Mouse (Mus musculus) limb, embryonic 12.5 days (tissue): ENCODE data around the gene Antxr2. TPM values are rescaled to one million over a fixed set of nuclear protein-coding genes. Genes with fewer than 3 reads are reported as not detected.

Experiments used
- ATAC-seq: fragments of 200-750 bp; cut with Nextera tagmentation; 2 replicates; pipeline ENCODE4 v1.8.0; 2017; ENCODE audit warnings: low read depth, moderate TSS enrichment; ENCODE audit not compliant: insufficient number of reproducible peaks, insufficient read depth, low FRiP score, low TSS enrichment
- H3K27ac ChIP-seq: fragments of 300-500 bp; sonication (generic); 2 replicates; pipeline ENCODE4 v1.5.1; 2016; ENCODE audit warnings: mild to moderate bottlenecking, moderate library complexity
- H3K27me3 ChIP-seq: fragments of 300-500 bp; sonication (generic); 2 replicates; pipeline ENCODE4 v1.6.1; 2016; ENCODE audit warnings: mild to moderate bottlenecking, moderate library complexity
- H3K36me3 ChIP-seq: fragments of 300-500 bp; sonication (generic); 2 replicates; pipeline ENCODE4 v1.6.1; 2016; ENCODE audit warnings: mild to moderate bottlenecking, moderate library complexity
- H3K4me1 ChIP-seq: fragments of 300-500 bp; sonication (generic); replicated peaks from 2 replicates; pipeline ENCODE4 v1.6.1; 2016
- H3K4me2 ChIP-seq: fragments of 300-500 bp; sonication (generic); 2 replicates; pipeline ENCODE4 v1.6.1; 2016; ENCODE audit warnings: mild to moderate bottlenecking, moderate library complexity
- H3K4me3 ChIP-seq: fragments of 300-500 bp; sonication (generic); replicated peaks from 2 replicates; pipeline ENCODE4 v1.5.1; 2016; ENCODE audit warnings: mild to moderate bottlenecking
- H3K9ac ChIP-seq: fragments of 300-500 bp; sonication (generic); replicated peaks from 2 replicates; pipeline ENCODE4 v1.6.1; 2016; ENCODE audit warnings: mild to moderate bottlenecking, moderate library complexity
- H3K9me3 ChIP-seq: fragments of 300-500 bp; sonication (generic); 2 replicates; pipeline ENCODE4 v1.6.1; 2016; ENCODE audit warnings: mild to moderate bottlenecking, moderate library complexity
- WGBS: fragments of 180-500 bp; shearing (Covaris S2); methylation state at CpG from one replicate; pipeline ENCODE4 v1.1.7; 2016; 5-methylcytosine and 5-hydroxymethylcytosine counted together
- polyA plus RNA-seq: library from polyadenylated mRNA; unstranded; fragments of >200 nt; fragmentation: Nextera tagmentation; extraction: Ambion mirVana; gene quantifications from 2 replicates; pipeline ENCODE4 v1.2.1, GENCODE M21; 2016

Gene Antxr2
- polyA plus RNA-seq, 1 experiment from 2014 or later = 28.9 TPM

DNA sequence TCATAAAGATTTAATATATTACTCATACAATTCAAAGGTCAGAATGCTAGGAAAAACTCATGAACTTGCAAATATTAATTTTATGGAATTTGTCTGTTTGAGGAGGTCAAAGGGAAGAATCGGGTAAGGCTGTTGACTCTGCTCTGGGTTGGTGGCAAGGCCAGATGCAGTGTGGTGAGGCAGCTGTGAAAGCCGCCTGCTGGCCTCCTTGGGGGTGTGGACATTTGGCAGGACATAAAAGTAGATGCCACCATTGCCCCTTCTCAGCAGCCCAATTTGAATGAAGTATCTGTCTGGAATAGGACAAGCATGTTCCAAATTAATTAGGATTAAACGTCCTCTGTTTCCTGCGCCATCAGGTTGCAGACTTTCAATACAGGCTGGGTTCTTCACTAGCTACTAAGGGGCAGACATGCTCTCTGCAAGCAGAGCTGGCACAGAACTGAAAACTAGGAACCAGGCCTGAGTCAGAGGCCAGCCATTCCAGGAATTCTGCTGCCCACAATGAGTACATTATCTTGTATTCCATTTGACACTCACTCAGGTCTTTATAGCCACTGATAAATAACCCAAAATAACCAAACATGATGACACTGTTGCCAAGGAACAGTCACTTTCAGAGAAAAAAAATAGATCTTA is 44.1 kb downstream of the Antxr2 start:
- Histone ChIP-seq H3K4me3 (no peak overlapping the region), H3K9me3 (no peaks in the 10 kb centered on the region), H3K4me1 (peaks cover 9% of the 10 kb centered on the region; the same call in 1 of the 2 replicates), H3K9ac (no peak overlapping the region), H3K27ac (no peak overlapping the region), H3K4me2 (no peak overlapping the region), H3K27me3 (no peaks in the 10 kb centered on the region), H3K36me3 (peaks cover 18% of the 10 kb centered on the region)
- no peak for ATAC-seq
- 91% methylated on average over 4 of the region's 4 CpGs for WGBS

GRCm38 (mm10) chr5:97983375-97983774 is 47.5 kb downstream of the Antxr2 start:
- Histone ChIP-seq H3K9ac (no peak overlapping the region), H3K27ac (no peak overlapping the region), H3K36me3 (peaks cover 22% of the 10 kb centered on the region), H3K4me2 (no peak overlapping the region), H3K27me3 (no peaks in the 10 kb centered on the region), H3K4me1 (peaks cover 16% of the 10 kb centered on the region), H3K4me3 (no peak overlapping the region), H3K9me3 (no peaks in the 10 kb centered on the region)
- ATAC-seq = no peak
- 95% methylated on average over 9 of the region's 9 CpGs for WGBS

DNA sequence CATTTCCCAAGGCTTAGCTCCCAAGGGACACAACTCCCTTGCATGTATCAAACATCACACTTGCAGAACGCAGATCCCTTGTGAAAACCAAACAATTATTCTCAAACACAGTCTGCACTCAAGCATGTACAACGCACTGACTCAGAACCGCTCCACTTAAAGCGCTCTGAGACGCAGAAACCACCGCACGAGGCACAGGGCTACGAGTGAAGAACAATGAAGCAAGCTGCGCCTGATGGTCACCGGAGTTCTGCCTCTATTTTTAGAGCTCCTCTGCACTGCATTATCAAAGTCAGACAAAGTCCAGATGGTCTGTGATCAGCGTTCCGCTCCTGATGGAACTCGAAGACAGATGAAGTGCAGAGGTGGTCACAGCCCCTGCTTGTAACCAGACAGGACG is 50.4 kb downstream of the Antxr2 start:
- ATAC-seq = no peak

GRCm38 (mm10) chr5:97973293-97973692 is 57.5 kb downstream of the Antxr2 start:
- WGBS = 46% methylated on average over 1 of the region's 1 CpGs
- H3K36me3 ChIP-seq = peaks cover 10% of the 10 kb centered on the region; the same call in 1 of the 2 replicates
- ATAC-seq = no peak
- H3K9me3 ChIP-seq = no peaks in the 10 kb centered on the region
- H3K4me3 ChIP-seq = no peak overlapping the region
- no peak overlapping the region for H3K9ac ChIP-seq
- H3K4me2 ChIP-seq = no peak overlapping the region
- H3K27ac ChIP-seq = no peak overlapping the region
- H3K27me3 ChIP-seq = no peaks in the 10 kb centered on the region
- H3K4me1 ChIP-seq = no peaks in the 10 kb centered on the region

More for the DNA sequence above, 50.4 kb downstream of the Antxr2 start:
- Histone ChIP-seq H3K27me3 (no peaks in the 10 kb centered on the region), H3K9ac (no peak overlapping the region), H3K4me1 (peaks cover 16% of the 10 kb centered on the region), H3K4me2 (peak overlapping the region; percentile 26), H3K36me3 (peaks cover 10% of the 10 kb centered on the region; the same call in 1 of the 2 replicates), H3K27ac (0 out of 2 replicates have a peak overlapping the region, but pooled peaks have one; percentile 29), H3K4me3 (no peak overlapping the region), H3K9me3 (no peaks in the 10 kb centered on the region)
- 38% methylated on average over 14 of the region's 14 CpGs for WGBS

DNA sequence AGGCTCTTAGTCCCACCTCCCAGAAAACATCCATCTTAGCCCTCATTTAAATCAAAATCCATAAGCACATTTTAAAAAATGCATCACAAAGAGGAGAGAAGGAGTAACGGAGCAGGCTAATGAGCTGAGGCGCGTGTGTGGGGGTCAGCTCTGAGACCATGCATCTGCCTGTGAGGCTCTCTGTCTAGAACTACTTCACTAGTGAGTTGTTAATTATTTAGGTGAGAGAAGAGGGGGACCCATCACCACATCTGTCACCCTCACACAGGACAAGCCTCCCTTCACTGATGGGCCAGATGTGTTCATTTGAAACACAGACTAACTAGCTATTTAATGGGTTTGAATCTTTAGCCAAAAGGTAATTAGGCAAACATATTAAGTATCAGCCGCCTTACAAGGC is 58.8 kb downstream of the Antxr2 start:
- Histone ChIP-seq H3K9ac (no peak overlapping the region), H3K4me1 (no peaks in the 10 kb centered on the region), H3K36me3 (peaks cover 6% of the 10 kb centered on the region; the same call in 1 of the 2 replicates), H3K27me3 (no peaks in the 10 kb centered on the region), H3K9me3 (no peaks in the 10 kb centered on the region), H3K27ac (no peak overlapping the region), H3K4me2 (no peak overlapping the region), H3K4me3 (no peak overlapping the region)
- ATAC-seq = no peak
- 65% methylated on average over 4 of the region's 4 CpGs for WGBS

- Histone ChIP-seq H3K4me3 (no peak overlapping the region), H3K9me3 (no peaks in the 10 kb centered on the region), H3K4me2 (no peak overlapping the region), H3K9ac (no peak overlapping the region), H3K27ac (no peak overlapping the region), H3K36me3 (peaks cover 6% of the 10 kb centered on the region; the same call in 1 of the 2 replicates), H3K27me3 (no peaks in the 10 kb centered on the region), H3K4me1 (no peaks in the 10 kb centered on the region)
- 57% methylated on average over 3 of the region's 3 CpGs for WGBS
- ATAC-seq = no peak
These were observed 59.6 kb downstream of the Antxr2 start for GRCm38 (mm10) chr5:97971236-97971635.

DNA sequence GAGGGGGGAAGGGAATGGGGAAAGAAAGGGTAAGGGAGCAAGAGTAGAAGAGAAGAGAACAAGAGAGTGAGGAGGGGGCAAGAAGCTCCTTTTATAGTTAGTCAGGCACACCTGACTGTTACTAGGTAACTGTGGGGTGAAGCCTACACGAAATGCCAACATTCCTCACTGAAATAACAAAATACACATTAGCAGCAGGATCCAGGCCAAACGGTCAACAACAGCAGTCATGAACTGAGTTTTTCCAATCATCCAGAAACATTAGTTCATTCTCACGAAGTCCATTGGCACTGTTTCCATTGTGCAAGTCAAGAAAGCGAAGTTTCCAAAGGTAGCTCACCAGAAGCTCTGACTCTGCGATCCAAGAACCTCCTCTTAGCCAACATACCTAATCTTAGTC is 63.8 kb downstream of the Antxr2 start:
- 85% methylated on average over 5 of the region's 5 CpGs for WGBS
- ATAC-seq = no peak
- Histone ChIP-seq H3K36me3 (peaks cover 15% of the 10 kb centered on the region; the same call in 1 of the 2 replicates), H3K4me1 (no peaks in the 10 kb centered on the region), H3K9ac (no peak overlapping the region), H3K4me3 (no peak overlapping the region), H3K27me3 (no peaks in the 10 kb centered on the region), H3K4me2 (no peak overlapping the region), H3K9me3 (no peaks in the 10 kb centered on the region), H3K27ac (no peak overlapping the region)

GRCm38 (mm10) chr5:97966101-97966500 is 64.7 kb downstream of the Antxr2 start:
- no peak for ATAC-seq
- Histone ChIP-seq H3K27me3 (no peaks in the 10 kb centered on the region), H3K9me3 (no peaks in the 10 kb centered on the region), H3K4me1 (no peaks in the 10 kb centered on the region), H3K27ac (no peak overlapping the region), H3K36me3 (peaks cover 18% of the 10 kb centered on the region; the same call in 1 of the 2 replicates), H3K4me2 (no peak overlapping the region), H3K4me3 (no peak overlapping the region), H3K9ac (no peak overlapping the region)

DNA sequence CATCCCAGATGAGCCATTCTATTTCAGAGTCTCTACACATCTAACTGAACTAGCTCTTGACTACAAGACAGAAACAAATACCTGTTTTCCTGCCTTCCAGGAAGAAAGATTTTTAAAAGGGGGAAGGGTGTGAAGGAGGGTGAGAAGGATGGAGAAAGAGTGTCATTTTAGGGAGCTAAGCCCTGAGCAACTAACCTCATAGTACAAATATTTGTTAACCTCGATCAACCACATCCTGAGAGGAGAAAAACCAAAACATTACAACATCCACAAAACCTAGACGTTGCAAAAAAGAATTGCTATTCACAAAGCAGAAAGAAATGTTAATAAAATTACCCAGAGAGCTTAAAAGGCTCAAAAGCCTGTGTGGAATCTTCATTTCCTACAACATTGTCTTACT is 66.4 kb downstream of the Antxr2 start:
- no peak overlapping the region for H3K27ac ChIP-seq
- H3K9me3 ChIP-seq = no peaks in the 10 kb centered on the region
- H3K4me2 ChIP-seq = no peak overlapping the region
- H3K27me3 ChIP-seq = no peaks in the 10 kb centered on the region
- peaks cover 30% of the 10 kb centered on the region for H3K36me3 ChIP-seq
- WGBS = 83% methylated on average over 2 of the region's 2 CpGs
- no peaks in the 10 kb centered on the region for H3K4me1 ChIP-seq
- H3K4me3 ChIP-seq = no peak overlapping the region
- H3K9ac ChIP-seq = no peak overlapping the region
- ATAC-seq = no peak

- H3K27ac ChIP-seq = no peak overlapping the region
- no peak overlapping the region for H3K9ac ChIP-seq
- no peaks in the 10 kb centered on the region for H3K4me1 ChIP-seq
- H3K4me2 ChIP-seq = no peak overlapping the region
- H3K27me3 ChIP-seq = no peaks in the 10 kb centered on the region
- H3K4me3 ChIP-seq = no peak overlapping the region
- H3K36me3 ChIP-seq = peaks cover 45% of the 10 kb centered on the region
- 91% methylated on average over 3 of the region's 3 CpGs for WGBS
- ATAC-seq = no peak
- no peaks in the 10 kb centered on the region for H3K9me3 ChIP-seq
These were observed 68.3 kb downstream of the Antxr2 start for GRCm38 (mm10) chr5:97962512-97962911.

- Histone ChIP-seq H3K4me2 (no peak overlapping the region), H3K27ac (no peak overlapping the region), H3K9ac (no peak overlapping the region), H3K36me3 (peaks cover 48% of the 10 kb centered on the region), H3K4me1 (no peaks in the 10 kb centered on the region), H3K9me3 (no peaks in the 10 kb centered on the region), H3K4me3 (no peak overlapping the region), H3K27me3 (no peaks in the 10 kb centered on the region)
- 88% methylated on average over 7 of the region's 7 CpGs for WGBS
- ATAC-seq = no peak
These were observed 69.1 kb downstream of the Antxr2 start for GRCm38 (mm10) chr5:97961786-97962185.

- H3K9me3 ChIP-seq = no peaks in the 10 kb centered on the region
- no peak overlapping the region for H3K4me3 ChIP-seq
- H3K27ac ChIP-seq = no peak overlapping the region
- peaks cover 6% of the 10 kb centered on the region for H3K4me1 ChIP-seq
- ATAC-seq = no peak
- H3K27me3 ChIP-seq = no peaks in the 10 kb centered on the region
- H3K36me3 ChIP-seq = peaks cover 51% of the 10 kb centered on the region
- H3K4me2 ChIP-seq = no peak overlapping the region
- 80% methylated on average over 2 of the region's 2 CpGs for WGBS
- no peak overlapping the region for H3K9ac ChIP-seq
These were observed 71.2 kb downstream of the Antxr2 start for GRCm38 (mm10) chr5:97959651-97960050.
